Mouse (Mus musculus) MEL (cell line): Measurements from ENCODE around the gene Chst3.

Experiments
- CTCF ChIP-seq, 3 experiments: IDR thresholded peaks in 2 of 3; conservative IDR thresholded peaks in 1 of 3; 2 replicates each; pipeline ENCODE4 v1.5.1; 2011 to 2012; ENCODE audit warnings: low read length in 3 of 3, low read depth in 2 of 3, mild to moderate bottlenecking in 2 of 3, improper control_type of control experiment in 1 of 3, inconsistent platforms in 1 of 3, mixed read lengths in 1 of 3, moderate library complexity in 1 of 3; ENCODE audit not compliant: control insufficient read depth in 1 of 3, insufficient read depth in 1 of 3, poor library complexity in 1 of 3, severe bottlenecking in 1 of 3
- MAZ ChIP-seq: IDR thresholded peaks from 2 replicates; pipeline ENCODE4 v1.6.1; 2012; ENCODE audit warnings: low read depth, mild to moderate bottlenecking, inconsistent platforms, low read length, improper control_type of control experiment
- POLR2AphosphoS2 ChIP-seq: IDR thresholded peaks from 2 replicates; pipeline ENCODE4 v1.6.1; 2011; ENCODE audit warnings: low read length, improper control_type of control experiment
- ZC3H11A ChIP-seq: IDR thresholded peaks from 2 replicates; pipeline ENCODE4 v1.6.1; 2012; ENCODE audit warnings: low read depth, mild to moderate bottlenecking, inconsistent platforms, low read length, improper control_type of control experiment

DNA sequence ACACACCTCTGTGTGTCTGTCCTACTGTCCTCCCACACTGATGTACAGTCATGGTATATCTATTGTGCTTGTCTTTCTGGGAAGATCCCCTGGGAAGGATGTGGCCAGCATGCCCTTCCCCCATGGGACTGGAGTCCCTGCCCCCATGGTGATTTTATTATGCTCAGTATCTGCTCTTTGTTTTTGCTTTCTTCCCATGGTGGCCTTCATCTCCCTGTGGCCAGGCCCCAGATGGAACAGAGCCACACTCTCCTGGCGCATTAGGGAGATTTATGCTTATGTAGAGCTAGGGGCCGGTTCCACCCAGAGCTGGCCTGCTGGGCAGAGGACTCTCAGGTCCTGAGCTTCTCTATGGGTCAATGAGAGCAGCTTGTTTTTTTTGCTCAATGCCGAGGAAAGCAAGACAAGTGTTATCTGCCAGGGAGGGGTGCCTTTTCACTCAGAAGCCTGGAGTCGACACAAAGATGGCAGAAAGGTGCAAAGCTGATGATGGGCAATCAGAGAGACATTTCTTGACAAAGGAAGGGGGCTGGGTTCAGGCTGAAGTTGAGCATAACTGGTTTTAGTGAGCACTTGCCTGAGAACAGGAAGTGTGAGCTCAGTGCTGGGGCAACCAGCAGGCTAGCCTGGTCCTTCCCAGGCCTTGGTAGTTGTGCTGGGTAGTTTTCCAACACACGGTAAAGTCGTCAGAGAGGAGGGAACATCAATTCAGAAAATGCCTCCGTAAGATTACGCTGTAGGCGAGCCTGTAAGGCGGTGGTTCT is 48.6 kb downstream of the Chst3 start:
- no peak for TF ChIP-seq POLR2AphosphoS2
- TF ChIP-seq CTCF (IDR thresholded peaks at IDR 0.05 in 2 of 3, conservative IDR thresholded peaks at IDR 0.05 in 1 of 3; ENCODE audit: control insufficient read depth in 1 of 3, insufficient read depth in 1 of 3, low read depth in 2 of 3, low read length in 3 of 3, poor library complexity in 1 of 3, severe bottlenecking in 1 of 3) = no peak
- TF ChIP-seq MAZ = no peak
- TF ChIP-seq ZC3H11A = no peak
